Mouse (Mus musculus): ENCODE data around the gene Zfp473. TPM values are rescaled to one million over a fixed set of nuclear protein-coding genes. Genes with fewer than 3 reads are reported as not detected.

Gene Zfp473
- polyA plus RNA-seq, 1 experiment from 2014 or later, result 3.6 TPM

Other genes with a start within 250 kb of the Zfp473 start
- gene Mybpc2, start 226.4 kb downstream of the Zfp473 start, polyA plus RNA-seq (2014; fragmentation: Nextera tagmentation; extraction: Ambion mirVana), result 0.07 TPM in 1 of 2 replicates, not detected in the other
- gene Spib, start 219.0 kb downstream of the Zfp473 start, polyA plus RNA-seq (2014; fragmentation: Nextera tagmentation; extraction: Ambion mirVana), result not detected in 2 replicates
- gene Pold1, start 202.2 kb downstream of the Zfp473 start, polyA plus RNA-seq (2014; fragmentation: Nextera tagmentation; extraction: Ambion mirVana), result 56.3 and 61.4 TPM in 2 replicates
- 63.7 and 69.6 TPM in 2 replicates for gene Nr1h2, start 197.1 kb downstream of the Zfp473 start, polyA plus RNA-seq (2014; fragmentation: Nextera tagmentation; extraction: Ambion mirVana)
- 0.70 and 0.88 TPM in 2 replicates for gene Napsa, start 178.7 kb downstream of the Zfp473 start, polyA plus RNA-seq (2014; fragmentation: Nextera tagmentation; extraction: Ambion mirVana)
- gene Kcnc3, start 160.4 kb downstream of the Zfp473 start, polyA plus RNA-seq (2014; fragmentation: Nextera tagmentation; extraction: Ambion mirVana), result 0.32 and 0.39 TPM in 2 replicates
- 2.1 and 4.5 TPM in 2 replicates for gene Myh14, start 80.2 kb downstream of the Zfp473 start, polyA plus RNA-seq (2014; fragmentation: Nextera tagmentation; extraction: Ambion mirVana)
- not detected in 2 replicates for gene Izumo2, start 42.3 kb downstream of the Zfp473 start, polyA plus RNA-seq (2014; fragmentation: Nextera tagmentation; extraction: Ambion mirVana)
- gene Vrk3, start 2.6 kb downstream of the Zfp473 start, polyA plus RNA-seq (2014; fragmentation: Nextera tagmentation; extraction: Ambion mirVana), result 32.3 and 38.0 TPM in 2 replicates
- gene Nup62, start 65.0 kb upstream of the Zfp473 start, polyA plus RNA-seq (2014; fragmentation: Nextera tagmentation; extraction: Ambion mirVana), result 66.9 and 72.6 TPM in 2 replicates
- 0.52 and 1.9 TPM in 2 replicates for gene Il4i1, start 65.3 kb upstream of the Zfp473 start, polyA plus RNA-seq (2014; fragmentation: Nextera tagmentation; extraction: Ambion mirVana)
- 2.9 and 3.1 TPM in 2 replicates for gene Atf5, start 65.6 kb upstream of the Zfp473 start, polyA plus RNA-seq (2014; fragmentation: Nextera tagmentation; extraction: Ambion mirVana)
- 32.4 and 42.5 TPM in 2 replicates for gene Akt1s1, start 97.9 kb upstream of the Zfp473 start, polyA plus RNA-seq (2014; fragmentation: Nextera tagmentation; extraction: Ambion mirVana)
- 55.1 and 75.1 TPM in 2 replicates for gene Tbc1d17, start 98.0 kb upstream of the Zfp473 start, polyA plus RNA-seq (2014; fragmentation: Nextera tagmentation; extraction: Ambion mirVana)
- 21.6 and 25.3 TPM in 2 replicates for gene Pnkp, start 106.1 kb upstream of the Zfp473 start, polyA plus RNA-seq (2014; fragmentation: Nextera tagmentation; extraction: Ambion mirVana)
- gene Ptov1, start 118.7 kb upstream of the Zfp473 start, polyA plus RNA-seq (2014; fragmentation: Nextera tagmentation; extraction: Ambion mirVana), result 350 and 370 TPM in 2 replicates
- gene Med25, start 141.7 kb upstream of the Zfp473 start, polyA plus RNA-seq (2014; fragmentation: Nextera tagmentation; extraction: Ambion mirVana), result 44.5 and 50.3 TPM in 2 replicates
- gene Fuz, start 145.0 kb upstream of the Zfp473 start, polyA plus RNA-seq (2014; fragmentation: Nextera tagmentation; extraction: Ambion mirVana), result 11.8 and 13.2 TPM in 2 replicates
- gene Ap2a1, start 178.4 kb upstream of the Zfp473 start, polyA plus RNA-seq (2014; fragmentation: Nextera tagmentation; extraction: Ambion mirVana), result 70.1 and 70.3 TPM in 2 replicates
- 0.21 TPM in 1 of 2 replicates, not detected in the other for gene Tsks, start 192.2 kb upstream of the Zfp473 start, polyA plus RNA-seq (2014; fragmentation: Nextera tagmentation; extraction: Ambion mirVana)
- 14.3 and 17.1 TPM in 2 replicates for gene Cpt1c, start 223.8 kb upstream of the Zfp473 start, polyA plus RNA-seq (2014; fragmentation: Nextera tagmentation; extraction: Ambion mirVana)
- gene Prmt1, start 235.5 kb upstream of the Zfp473 start, polyA plus RNA-seq (2014; fragmentation: Nextera tagmentation; extraction: Ambion mirVana), result 289 and 293 TPM in 2 replicates
- gene Irf3, start 246.6 kb upstream of the Zfp473 start, polyA plus RNA-seq (2014; fragmentation: Nextera tagmentation; extraction: Ambion mirVana), result 62.4 and 71.9 TPM in 2 replicates
- gene Bcl2l12, start 247.7 kb upstream of the Zfp473 start, polyA plus RNA-seq (2014; fragmentation: Nextera tagmentation; extraction: Ambion mirVana), result 69.9 and 71.7 TPM in 2 replicates